Mouse (Mus musculus): Measurements from ENCODE around the gene Schip1. TPM values are rescaled to one million over a fixed set of nuclear protein-coding genes. Genes with fewer than 3 reads are reported as not detected.
A peak's percentile ranks its signal among the peaks of the same experiment; 100 is the strongest.

Gene Schip1
- total RNA-seq, 2 experiments from 2014 or later, result 105 to 129 TPM

GRCm38 (mm10) chr3:68534571-68535051 is 470.0 kb downstream of the Schip1 start:
- no peak for DNase-seq
- intact Hi-C loops (cut with DNase I), result no loop called here

DNA sequence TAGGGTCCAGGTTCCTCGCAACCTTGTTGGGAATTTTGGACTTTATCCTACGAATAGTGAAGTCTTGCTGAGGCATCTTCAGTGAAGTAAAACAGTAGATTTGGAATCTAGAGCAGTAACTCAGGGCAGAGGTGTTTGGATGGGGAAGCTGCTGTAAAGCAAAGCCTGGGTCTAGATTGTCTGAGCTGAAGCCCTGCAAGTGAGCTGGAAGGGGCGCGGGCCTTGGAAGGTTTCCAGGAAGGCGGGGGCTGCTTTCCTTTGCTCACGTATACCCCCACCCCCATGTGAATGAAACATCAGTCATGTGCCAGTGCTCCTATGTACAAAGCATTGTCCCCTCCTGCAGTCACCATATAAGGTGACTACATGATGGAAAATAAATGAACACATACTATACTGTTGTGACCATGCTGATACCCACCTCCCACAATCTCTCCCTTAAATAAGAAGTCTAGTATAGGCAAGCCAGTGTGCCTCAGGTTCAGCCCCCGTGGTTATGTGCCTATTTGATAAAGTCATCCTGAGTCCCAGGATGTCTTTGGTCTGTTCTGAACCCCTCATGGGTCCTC is 470.6 kb downstream of the Schip1 start:
- intact Hi-C loops (cut with DNase I), result no loop called here
- no peak for DNase-seq

DNA sequence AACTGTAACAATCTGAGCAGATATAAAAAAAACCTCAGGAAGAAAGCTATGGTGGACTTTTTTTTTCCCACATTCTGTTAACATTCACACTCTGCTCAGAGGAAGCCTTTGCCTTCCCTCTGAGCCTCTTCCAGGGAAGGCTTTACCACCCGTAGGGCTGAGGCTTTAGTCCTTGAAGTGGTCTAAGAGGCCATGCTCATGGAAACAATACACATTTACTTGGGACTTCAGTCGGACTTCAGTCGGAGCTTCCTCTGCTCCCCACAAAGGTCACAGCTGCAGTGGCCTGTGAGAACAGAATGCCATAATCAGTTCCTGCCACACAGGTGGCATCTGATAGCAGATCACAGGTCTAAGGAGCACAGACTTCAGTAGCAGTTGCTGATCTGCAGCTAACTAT is 471.5 kb downstream of the Schip1 start:
- intact Hi-C loops (cut with DNase I), result no loop called here
- no peak for DNase-seq

DNA sequence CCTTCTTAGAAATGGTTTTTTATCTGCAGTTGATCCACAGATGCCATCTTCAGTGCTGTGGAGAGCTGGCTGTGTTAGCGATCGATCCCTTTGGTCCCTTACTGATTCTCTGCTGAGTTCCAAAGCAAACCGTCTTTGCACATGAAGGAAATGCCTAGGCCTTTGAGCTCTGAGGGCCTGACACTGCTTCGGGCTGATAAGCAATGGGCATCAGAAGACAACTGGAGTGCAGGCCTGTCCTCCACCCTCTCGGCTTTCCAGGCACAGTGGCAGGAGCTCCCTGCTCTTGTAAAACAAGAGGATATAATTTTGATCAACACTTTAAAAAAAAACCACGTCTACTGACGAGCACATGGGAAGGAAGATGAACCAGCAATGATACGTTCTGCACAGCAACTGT is 477.1 kb downstream of the Schip1 start:
- DNase-seq, result no peak
- intact Hi-C loops (cut with DNase I), result no loop called here

GRCm38 (mm10) chr3:68542944-68543501 is 478.4 kb downstream of the Schip1 start:
- intact Hi-C loops (cut with DNase I), result no loop called here
- peak; percentile 16 to 49 for DNase-seq

DNA sequence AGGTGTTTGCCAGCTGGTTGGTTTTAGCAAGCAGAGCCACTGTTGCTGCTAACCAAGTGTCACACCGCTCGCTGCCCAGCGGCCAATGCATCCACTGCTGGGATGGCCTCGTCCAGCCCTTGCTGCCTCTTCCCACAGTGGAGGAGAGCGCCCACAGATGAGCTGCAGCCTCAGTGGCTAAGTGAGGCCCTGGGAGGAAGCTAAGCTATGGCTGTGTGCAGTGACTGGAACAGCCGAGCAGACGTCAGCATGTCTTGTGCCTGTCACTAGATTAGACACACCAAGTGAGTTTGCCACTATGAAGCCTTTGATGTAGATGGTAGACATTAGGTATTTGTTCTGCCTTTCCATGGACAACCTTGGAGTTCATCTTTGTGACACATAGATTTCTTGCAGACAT is 480.2 kb downstream of the Schip1 start:
- no peak for DNase-seq
- intact Hi-C loops (cut with DNase I), result loop anchor here (2.0 kb wide), 1 partner anchor 488 kb away; no protein-coding TSS in a partner anchor

DNA sequence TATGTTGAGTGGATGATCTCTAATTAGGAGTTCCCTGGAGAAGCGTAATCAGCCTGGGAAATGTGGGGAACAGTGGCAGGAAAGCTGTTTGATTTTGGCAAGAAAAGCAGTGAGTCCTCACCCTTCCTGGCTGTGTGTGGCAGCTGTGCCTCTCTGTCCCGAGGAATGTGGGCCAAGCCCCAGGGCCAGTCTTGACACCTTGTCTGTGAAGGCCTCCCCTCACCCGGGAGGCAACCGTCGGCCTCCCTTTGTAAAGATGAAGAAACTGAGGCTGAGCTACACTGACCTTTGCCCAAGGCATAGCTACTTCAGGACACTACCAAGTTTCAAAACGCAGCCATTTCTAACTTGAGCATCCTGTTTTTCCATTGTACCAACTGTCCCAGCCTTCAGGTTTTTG is 481.3 kb downstream of the Schip1 start:
- intact Hi-C loops (cut with DNase I), result loop anchor here (2.0 kb wide), 1 partner anchor 489 kb away; no protein-coding TSS in a partner anchor
- no peak for DNase-seq

GRCm38 (mm10) chr3:68555087-68555662 is 490.6 kb downstream of the Schip1 start:
- intact Hi-C loops (cut with DNase I), result no loop called here
- no peak for DNase-seq

DNA sequence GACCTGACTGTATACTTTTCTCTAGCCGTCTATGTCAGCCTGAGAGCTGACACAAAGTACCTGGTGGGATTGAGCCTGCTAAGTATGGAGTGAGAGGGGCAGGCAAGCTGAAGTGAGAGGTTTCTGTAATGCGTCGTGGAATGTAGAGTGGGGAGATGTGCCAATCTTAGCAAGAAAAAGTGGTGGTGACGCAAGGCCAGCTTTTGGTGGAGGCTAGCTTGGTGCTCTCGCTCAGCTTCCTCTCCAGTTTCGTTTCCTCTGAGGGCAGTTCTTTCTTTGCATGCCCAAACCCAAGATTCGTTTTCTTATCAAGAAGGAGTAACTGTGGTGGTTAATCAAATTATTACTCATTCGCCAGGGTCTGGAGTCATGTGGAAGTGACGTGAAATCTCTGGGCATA is 492.3 kb downstream of the Schip1 start:
- intact Hi-C loops (cut with DNase I), result no loop called here
- no peak for DNase-seq

DNA sequence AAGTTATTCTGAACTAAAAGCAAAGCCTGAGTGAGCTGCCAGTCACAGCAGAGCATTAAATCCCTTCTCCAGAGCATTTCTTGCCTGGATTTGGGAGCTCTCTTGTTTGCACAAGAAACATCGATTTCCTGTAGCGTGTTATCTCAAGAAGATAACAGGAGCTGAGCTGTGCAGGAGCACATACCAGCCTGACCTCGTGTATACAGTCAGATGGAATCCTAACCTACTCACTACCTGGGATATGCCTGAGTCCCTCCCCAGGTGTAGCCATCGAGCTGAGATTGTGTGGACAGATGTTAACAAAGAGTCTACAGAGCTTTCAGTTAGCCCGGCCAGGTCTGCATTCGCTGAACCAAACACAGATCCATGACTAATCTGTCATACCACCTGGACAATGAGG is 494.1 kb downstream of the Schip1 start:
- intact Hi-C loops (cut with DNase I), result no loop called here
- no peak for DNase-seq

DNA sequence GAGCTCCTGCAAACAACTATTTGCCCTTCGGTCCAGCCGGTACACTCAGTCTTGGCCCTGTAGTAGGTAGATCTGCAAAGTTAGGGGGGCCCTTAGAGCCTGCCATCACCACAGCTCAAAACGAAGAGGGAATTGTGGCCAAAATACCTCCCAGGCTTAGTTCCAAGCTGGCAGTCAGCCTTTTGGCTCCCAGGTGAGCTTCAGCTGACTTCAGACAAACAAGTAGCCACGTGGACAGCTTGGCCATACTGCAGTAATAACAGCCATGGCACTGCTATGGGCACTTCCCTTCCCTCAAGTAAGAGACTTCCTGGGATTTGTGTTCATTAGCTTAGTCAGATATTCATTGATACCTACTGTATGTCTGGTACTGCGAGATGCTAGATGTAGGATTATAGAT is 495.5 kb downstream of the Schip1 start:
- DNase-seq, result no peak
- intact Hi-C loops (cut with DNase I), result loop anchor here (10.0 kb wide), 1 partner anchor 145 kb away; no protein-coding TSS in a partner anchor

- intact Hi-C loops (cut with DNase I), result loop anchor here (10.0 kb wide), 1 partner anchor 142 kb away; no protein-coding TSS in a partner anchor
- DNase-seq, result no peak
These were observed 498.2 kb downstream of the Schip1 start for GRCm38 (mm10) chr3:68562838-68563237.

- intact Hi-C loops (cut with DNase I), result loop anchor here (10.0 kb wide), 1 partner anchor 141 kb away; no protein-coding TSS in a partner anchor
- DNase-seq, result no peak
These were observed 499.3 kb downstream of the Schip1 start for GRCm38 (mm10) chr3:68563922-68564321.

DNA sequence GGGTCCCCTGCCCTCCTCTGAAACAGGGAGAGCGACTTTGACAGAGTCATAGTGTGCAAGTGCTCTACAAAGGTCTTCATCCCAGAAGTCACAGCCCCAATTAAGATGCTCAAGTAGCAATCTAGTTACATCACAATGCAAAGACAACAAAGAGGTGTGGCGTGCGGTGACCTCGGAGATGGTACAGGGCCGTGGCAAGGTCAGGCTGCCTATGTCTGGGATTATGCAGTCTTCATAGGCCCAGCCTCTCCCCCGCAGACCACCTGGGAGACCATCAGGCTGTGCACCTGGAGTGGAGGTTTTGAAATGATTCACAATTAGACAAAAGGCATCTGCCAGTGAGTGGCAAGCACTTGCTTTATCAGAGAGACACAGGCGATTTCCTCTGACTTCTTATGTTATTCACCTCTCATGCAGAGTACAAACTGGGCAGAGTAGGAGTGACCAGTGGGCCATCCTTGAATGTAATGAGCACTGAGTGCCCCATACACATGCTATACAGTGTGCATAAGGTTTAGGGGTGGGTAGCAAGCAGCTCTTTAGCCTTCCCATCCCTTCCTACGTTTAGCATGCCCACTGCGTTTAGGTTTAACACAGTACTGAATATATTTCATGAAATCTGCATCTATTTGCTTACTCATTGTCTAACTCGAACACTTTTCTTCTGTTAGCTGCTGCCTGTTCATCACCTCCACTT is 500.5 kb downstream of the Schip1 start:
- intact Hi-C loops (cut with DNase I), result loop anchor here (10.0 kb wide), 1 partner anchor 140 kb away; no protein-coding TSS in a partner anchor
- DNase-seq, result no peak

GRCm38 (mm10) chr3:68565675-68566055 is 501.1 kb downstream of the Schip1 start:
- intact Hi-C loops (cut with DNase I), result loop anchor here (10.0 kb wide), 1 partner anchor 139 kb away; no protein-coding TSS in a partner anchor
- DNase-seq, result no peak

- no peak for DNase-seq
- intact Hi-C loops (cut with DNase I), result loop anchor here (10.0 kb wide), 1 partner anchor 137 kb away; no protein-coding TSS in a partner anchor
These were observed 503.0 kb downstream of the Schip1 start for GRCm38 (mm10) chr3:68567581-68567980.

DNA sequence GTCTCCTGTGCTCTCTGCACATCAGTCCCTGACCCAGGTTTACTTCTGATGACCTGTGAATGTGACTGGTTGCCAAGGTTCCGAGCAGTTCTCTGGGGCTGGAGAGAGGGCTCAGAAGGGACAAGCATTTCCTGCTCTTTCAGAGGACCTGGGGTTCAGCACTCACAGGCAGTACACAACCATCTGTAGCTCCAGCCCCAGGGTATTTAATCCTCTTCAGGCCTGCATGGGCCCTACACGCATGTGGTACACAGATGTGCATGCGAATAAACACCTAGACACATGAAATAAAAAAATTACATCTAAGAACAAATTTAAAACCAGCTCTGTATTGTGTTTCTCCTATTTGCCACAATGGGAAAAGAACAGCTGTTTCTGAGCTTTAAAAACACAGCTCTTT is 503.5 kb downstream of the Schip1 start:
- intact Hi-C loops (cut with DNase I), result loop anchor here (10.0 kb wide), 1 partner anchor 137 kb away; no protein-coding TSS in a partner anchor
- DNase-seq, result no peak

GRCm38 (mm10) chr3:68568716-68569115 is 504.1 kb downstream of the Schip1 start:
- no peak for DNase-seq
- intact Hi-C loops (cut with DNase I), result loop anchor here (10.0 kb wide), 1 partner anchor 136 kb away; no protein-coding TSS in a partner anchor

- intact Hi-C loops (cut with DNase I), result no loop called here
- no peak for DNase-seq
These were observed 505.7 kb downstream of the Schip1 start for GRCm38 (mm10) chr3:68570319-68570718.

GRCm38 (mm10) chr3:68572249-68573225 is 507.9 kb downstream of the Schip1 start:
- DNase-seq, result no peak
- intact Hi-C loops (cut with DNase I), result no loop called here

All from gastrocnemius, postnatal 36 days (tissue).